Mouse (Mus musculus) frontal cortex, adult 2 months (tissue): ENCODE measurements around the gene Dram1. TPM values are rescaled to one million over a fixed set of nuclear protein-coding genes. Genes with fewer than 3 reads are reported as not detected.

Source experiments
- DNase-seq, 2 experiments: peaks; one replicate each; pipeline ENCODE4 v3.0.0; 2022; ENCODE audit warnings: low spot score in 1 of 2; ENCODE audit errors: extremely low spot score in 1 of 2
- polyA plus RNA-seq: library from polyadenylated mRNA; depleted of rRNA; stranded (reverse); fragments of >200 nt; gene quantifications from 2 replicates; pipeline ENCODE4 v1.2.3, GENCODE M21; 2012; rRNA removed

The Dram1 gene
- polyA plus RNA-seq, 1 experiment: 1.7 TPM

DNA sequence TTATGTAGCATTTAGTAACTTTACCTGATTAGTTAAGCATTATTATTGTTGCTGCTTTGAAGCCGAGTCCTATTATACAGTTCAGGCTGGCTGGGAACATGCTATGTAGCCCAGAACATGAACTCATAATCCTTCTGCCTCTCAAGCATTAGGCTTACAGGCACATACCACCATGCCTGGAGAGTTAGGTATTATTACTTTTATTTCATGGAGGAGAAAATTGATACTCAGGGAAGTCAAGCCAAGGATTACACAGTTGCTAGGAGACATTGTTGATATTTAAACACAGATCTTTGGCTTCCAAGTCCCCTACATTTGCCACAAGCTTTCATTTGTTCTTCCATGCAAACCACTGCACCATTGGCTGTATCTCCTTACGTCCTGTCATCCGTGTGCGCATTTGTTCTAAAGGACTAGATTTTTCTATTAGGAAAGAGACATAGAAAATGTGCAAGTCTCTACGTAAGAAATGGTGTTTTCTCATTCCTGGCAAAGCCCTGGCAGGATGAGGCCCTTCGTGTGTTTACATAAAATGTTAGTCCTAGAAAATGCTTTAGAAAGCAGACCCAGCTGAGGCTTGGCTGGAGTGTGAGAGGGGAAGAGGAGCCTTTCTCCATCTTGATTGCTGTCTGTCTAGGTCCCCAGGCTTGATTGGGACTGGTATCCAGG lies 76.9 kb downstream of the Dram1 start:
- no peak for DNase-seq

DNA sequence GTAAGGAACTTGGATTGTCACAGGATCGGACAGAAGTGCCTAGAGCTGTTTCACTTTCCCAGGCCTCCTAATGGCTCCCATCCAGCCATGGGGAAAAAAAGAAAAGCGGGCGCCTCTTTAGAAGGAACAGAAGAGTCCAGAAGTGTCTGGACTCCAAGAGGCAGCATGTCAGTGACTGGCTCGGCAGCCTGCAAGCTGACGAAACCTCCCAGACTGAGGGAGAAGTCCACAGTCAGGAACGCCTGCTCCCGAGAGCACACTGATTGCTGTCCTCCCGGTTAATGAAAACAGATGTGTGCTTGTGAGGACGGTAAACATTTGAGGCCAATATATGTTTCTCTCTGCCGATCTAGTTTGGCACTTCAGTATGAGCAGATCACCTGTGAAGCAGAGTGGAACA lies 81.9 kb downstream of the Dram1 start:
- DNase-seq: no peak

DNA sequence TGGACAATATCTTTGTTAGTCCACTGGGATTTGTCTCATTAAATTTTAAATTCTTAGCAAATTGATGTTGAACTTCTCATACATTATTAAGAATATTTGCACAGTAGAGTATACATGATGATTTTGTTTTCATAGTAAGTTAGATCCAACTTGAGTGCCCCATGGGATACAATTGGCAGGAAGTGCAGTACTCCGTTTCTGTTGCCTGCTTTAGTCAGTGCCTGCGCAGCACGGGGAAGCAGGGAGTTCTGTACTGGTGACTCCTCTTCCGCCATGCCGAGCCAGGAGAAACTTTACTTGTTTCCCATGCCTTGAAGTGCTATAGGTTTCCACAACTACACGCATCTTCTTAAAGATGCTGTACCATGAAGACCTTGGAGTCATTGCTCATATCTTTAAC lies 83.8 kb downstream of the Dram1 start:
- DNase-seq: no peak

DNA sequence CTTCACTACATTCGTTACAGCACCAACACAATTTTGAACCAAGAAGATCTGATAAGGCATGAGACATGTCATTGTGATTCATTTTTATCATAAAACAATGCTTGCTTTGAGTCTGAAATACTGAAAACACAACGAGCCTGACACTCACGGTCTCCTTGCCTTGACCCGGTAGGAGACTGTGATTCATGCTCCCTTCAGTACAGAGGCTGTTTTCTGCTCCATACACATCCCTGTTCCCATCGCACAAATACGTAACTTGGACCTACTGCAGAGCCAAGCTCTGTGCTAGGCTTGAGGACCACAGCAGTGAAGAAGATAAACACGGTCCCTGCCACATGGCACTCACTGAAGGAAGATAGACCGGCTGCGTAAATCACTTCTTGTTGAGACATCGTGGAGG lies 90.8 kb downstream of the Dram1 start:
- no peak for DNase-seq

DNA sequence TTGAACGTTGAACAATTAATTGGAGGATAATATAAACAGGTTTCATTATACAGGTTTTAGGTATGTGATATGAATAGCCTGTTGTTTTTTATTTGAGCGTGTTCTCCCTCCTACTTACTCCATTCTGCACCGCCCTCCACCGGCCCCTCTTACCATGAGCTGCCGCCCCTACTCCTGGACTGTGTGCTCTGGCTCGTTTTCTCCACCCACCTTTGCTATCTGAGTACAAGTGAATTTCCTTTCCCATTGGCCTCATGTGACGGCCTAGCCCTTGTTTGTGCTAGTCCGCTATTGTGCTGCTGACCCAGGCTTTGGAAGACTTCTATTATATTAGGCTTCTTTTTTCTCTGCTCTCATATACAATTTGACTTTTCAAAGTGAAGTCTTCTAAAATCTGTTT lies 91.6 kb downstream of the Dram1 start:
- no peak for DNase-seq

DNA sequence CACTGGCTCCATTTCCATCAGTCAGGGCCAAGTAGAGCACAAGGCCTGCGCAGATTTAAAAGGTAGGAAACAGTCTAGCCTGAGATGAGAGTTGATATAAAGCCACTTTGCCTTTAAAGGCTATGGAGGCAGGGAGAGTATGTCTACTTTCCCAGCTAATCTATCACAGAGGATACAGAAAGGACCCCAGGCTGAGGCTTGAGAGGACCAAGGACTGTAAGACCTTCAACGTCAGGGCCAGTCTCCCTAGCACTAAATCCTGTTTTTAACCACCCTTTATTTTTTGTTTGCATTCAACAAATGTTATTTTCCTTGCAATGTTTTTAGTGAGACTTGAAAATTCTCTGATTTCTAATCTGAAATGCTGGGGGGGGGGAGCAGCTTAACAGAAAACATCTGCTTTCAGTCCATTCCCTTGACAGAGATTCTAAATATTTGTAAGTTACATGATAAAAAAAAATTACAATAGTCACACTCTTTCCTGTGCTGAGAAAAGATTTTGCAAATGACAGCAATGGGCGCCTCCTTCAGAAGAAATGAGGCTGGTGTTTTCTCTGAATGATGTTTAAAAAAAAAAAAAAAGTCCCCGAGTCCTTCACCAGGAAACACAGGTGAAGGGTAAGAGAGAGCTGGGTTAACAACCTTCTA lies 94.4 kb downstream of the Dram1 start:
- DNase-seq: no peak

DNA sequence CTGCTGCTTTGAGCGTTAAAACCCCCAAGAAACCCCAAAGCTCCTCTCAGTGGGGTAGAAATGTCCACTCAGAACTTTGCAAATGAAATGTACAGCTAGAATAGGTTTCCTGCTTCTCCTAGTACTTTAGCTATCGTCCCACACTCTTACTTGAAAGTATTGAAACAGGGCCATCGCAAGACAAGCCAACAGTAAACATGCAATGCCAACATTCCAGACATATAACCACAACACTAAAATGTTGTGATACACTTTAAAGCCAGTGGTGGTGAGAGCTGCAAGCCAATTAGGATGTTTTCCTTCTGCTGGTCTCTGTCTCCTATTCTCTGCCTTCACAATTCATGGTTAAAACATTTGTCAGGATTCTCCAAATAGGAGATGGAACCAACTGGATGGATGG lies 97.2 kb downstream of the Dram1 start:
- DNase-seq: no peak

DNA sequence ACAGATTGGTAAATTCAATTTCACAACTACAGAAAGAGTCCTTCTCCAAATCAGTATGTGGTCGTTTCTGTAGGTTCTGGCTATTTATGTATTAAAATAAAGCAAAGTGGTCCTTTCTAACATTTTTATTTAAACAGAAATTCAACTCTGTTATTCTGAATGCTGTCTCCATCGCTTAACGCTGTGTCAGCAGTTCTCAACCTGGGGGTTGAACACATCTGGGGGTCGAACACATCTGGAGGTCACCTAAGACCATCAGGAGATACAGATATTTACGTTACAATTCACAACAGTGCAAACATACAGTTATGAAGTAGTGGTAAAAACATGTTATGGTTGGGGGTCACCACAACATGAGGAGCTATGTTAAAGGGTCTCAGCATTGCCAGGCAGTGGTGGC lies 104.8 kb downstream of the Dram1 start:
- no peak for DNase-seq

Other genes with a start within 250 kb of the Dram1 start
- gene Parpbp, start 232.1 kb downstream of the Dram1 start, polyA plus RNA-seq: 0.20 and 0.34 TPM in 2 replicates
- 7.3 and 8.2 TPM in 2 replicates for gene Nup37, start 232.1 kb downstream of the Dram1 start, polyA plus RNA-seq
- 21.4 and 23.1 TPM in 2 replicates for gene Washc3, start 178.0 kb downstream of the Dram1 start, polyA plus RNA-seq
- gene Gnptab, start 52 bp upstream of the Dram1 start, polyA plus RNA-seq: 34.6 and 36.8 TPM in 2 replicates
- 0.30 and 0.38 TPM in 2 replicates for gene Sycp3, start 80.5 kb upstream of the Dram1 start, polyA plus RNA-seq
- 25.9 and 29.0 TPM in 2 replicates for gene Chpt1, start 125.0 kb upstream of the Dram1 start, polyA plus RNA-seq
- gene Mybpc1, start 226.1 kb upstream of the Dram1 start, polyA plus RNA-seq: 12.3 and 13.3 TPM in 2 replicates